In the genomic region with DNA sequence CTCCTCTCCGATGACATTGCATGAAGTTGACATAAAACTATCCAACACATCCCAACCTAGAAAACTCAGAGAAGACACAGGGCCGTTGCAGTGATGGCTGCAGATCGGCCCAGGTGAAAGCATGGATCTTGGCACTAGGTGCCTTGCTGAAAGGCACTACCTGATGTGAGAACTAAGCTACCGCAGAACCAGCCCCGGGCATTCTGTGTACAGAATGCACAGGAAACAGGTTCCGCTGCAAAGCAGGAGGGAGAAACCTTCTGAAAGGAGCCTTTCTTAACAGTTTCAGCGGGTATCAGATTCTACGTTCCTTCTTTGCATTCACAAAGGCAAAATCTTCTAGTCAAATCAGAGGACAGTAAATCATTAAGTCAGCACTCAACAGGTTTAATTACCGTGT, we compare ENCODE assay signal across 25 mouse cellular contexts.
"Had no signal": no experiment of that assay in that cellular context is flagged by ENCODE, and none has a peak within 500 bp of the region (broad histone marks: within the 10 kb centered on the region; RNA-seq: fewer than 3 reads in every experiment).

No protein-coding gene starts in this region.

- H3K9ac ChIP-seq: heart, embryonic 12.5 days; hindbrain, embryonic 12.5 days; hindbrain, embryonic 14.5 days; intestine, embryonic 15.5 days; limb, embryonic 13.5 days; limb, embryonic 15.5 days; liver, embryonic 12.5 days; liver, embryonic 14.5 days had no signal

- H3K27ac ChIP-seq: gastrocnemius, adult 2 months; heart, embryonic 10.5 days; hindbrain, embryonic 10.5 days; hindbrain, embryonic 12.5 days; hindbrain, embryonic 14.5 days; intestine, embryonic 15.5 days; limb, embryonic 13.5 days; limb, embryonic 15.5 days; liver, embryonic 12.5 days; liver, embryonic 14.5 days had no signal

- H3K4me2 ChIP-seq: heart, embryonic 12.5 days; hindbrain, embryonic 12.5 days; hindbrain, embryonic 14.5 days; intestine, embryonic 15.5 days; limb, embryonic 13.5 days; limb, embryonic 15.5 days; liver, embryonic 12.5 days had no signal

- DNase-seq: gastrocnemius, adult 2 months; gastrocnemius, postnatal 10 days; gastrocnemius, postnatal 25 days; heart, adult 18-20 months; heart, postnatal 10 days; heart, postnatal 4 days; kidney, adult 11 months; kidney, adult 8-10 months; kidney, postnatal 36 days; layer of hippocampus, adult 9-11 months; layer of hippocampus, postnatal 36 days; left cerebral cortex, postnatal 4 days; lung, adult 18-20 months had no signal

- ATAC-seq: hindbrain, embryonic 16.5 days; inflammation-experienced regulatory T-cells, adult 6 months; intestine, embryonic 15.5 days; liver, embryonic 12.5 days had no signal

- H3K9me3 ChIP-seq: heart, embryonic 10.5 days; heart, embryonic 12.5 days; hindbrain, embryonic 10.5 days; hindbrain, embryonic 12.5 days; intestine, embryonic 15.5 days; limb, embryonic 13.5 days; limb, embryonic 15.5 days; liver, embryonic 12.5 days had no signal

- H3K4me3 ChIP-seq: gastrocnemius, adult 2 months; heart, embryonic 10.5 days; heart, embryonic 12.5 days; hindbrain, embryonic 10.5 days; hindbrain, embryonic 12.5 days; intestine, embryonic 15.5 days; limb, embryonic 13.5 days; limb, embryonic 15.5 days; liver, embryonic 12.5 days had no signal

- H3K27me3 ChIP-seq: heart, embryonic 12.5 days; hindbrain, embryonic 12.5 days; intestine, embryonic 15.5 days; limb, embryonic 13.5 days; limb, embryonic 15.5 days; liver, embryonic 12.5 days had no signal

- H3K36me3 ChIP-seq: heart, embryonic 10.5 days; heart, embryonic 12.5 days; hindbrain, embryonic 10.5 days; hindbrain, embryonic 12.5 days; intestine, embryonic 15.5 days; limb, embryonic 13.5 days; limb, embryonic 15.5 days; liver, embryonic 12.5 days had no signal
